Mouse (Mus musculus) heart, embryonic 15.5 days (tissue): Measurements from ENCODE around the gene Adgrl3. TPM values are rescaled to one million over a fixed set of nuclear protein-coding genes. Genes with fewer than 3 reads are reported as not detected.
"Not testable (repeated sequence)": the region's sequence is repeated elsewhere in the genome, so short reads cannot be mapped to it uniquely, and the experiment has no call there.

ENCODE experiments used
- ATAC-seq: fragments of 200-750 bp; cut with Nextera tagmentation; replicated peaks from 2 replicates; pipeline ENCODE4 v1.8.0; 2017; ENCODE audit warnings: low read depth, moderate TSS enrichment; ENCODE audit not compliant: insufficient number of reproducible peaks, insufficient read depth, low FRiP score
- H3K27ac ChIP-seq: fragments of 300-500 bp; sonication (generic); 2 replicates; pipeline ENCODE4 v1.5.1; 2015; ENCODE audit warnings: mild to moderate bottlenecking, inconsistent platforms
- H3K27me3 ChIP-seq: fragments of 300-500 bp; sonication (generic); 2 replicates; pipeline ENCODE4 v1.6.1; 2015; ENCODE audit warnings: inconsistent platforms
- H3K36me3 ChIP-seq: fragments of 300-500 bp; sonication (generic); 2 replicates; pipeline ENCODE4 v1.6.1; 2015; ENCODE audit warnings: mild to moderate bottlenecking, inconsistent platforms
- H3K4me1 ChIP-seq: fragments of 300-500 bp; sonication (generic); replicated peaks from 2 replicates; pipeline ENCODE4 v1.6.1; 2015; ENCODE audit warnings: inconsistent platforms
- H3K4me2 ChIP-seq: fragments of 300-500 bp; sonication (generic); 2 replicates; pipeline ENCODE4 v1.6.1; 2015; ENCODE audit warnings: inconsistent platforms, mild to moderate bottlenecking, moderate library complexity
- H3K4me3 ChIP-seq: fragments of 300-500 bp; sonication (generic); 2 replicates; pipeline ENCODE4 v1.5.1; 2015; ENCODE audit warnings: mild to moderate bottlenecking, inconsistent platforms
- H3K9ac ChIP-seq: fragments of 300-500 bp; sonication (generic); 2 replicates; pipeline ENCODE4 v1.6.1; 2015; ENCODE audit warnings: mild to moderate bottlenecking, inconsistent platforms
- H3K9me3 ChIP-seq: fragments of 300-500 bp; sonication (generic); replicated peaks from 2 replicates; pipeline ENCODE4 v1.6.1; 2016; ENCODE audit warnings: inconsistent platforms
- WGBS: fragments of 180-500 bp; shearing (Covaris S2); methylation state at CpG from one replicate; pipeline ENCODE4 v1.1.7; 2015; ENCODE audit warnings: mixed read lengths; 5-methylcytosine and 5-hydroxymethylcytosine counted together
- polyA plus RNA-seq: library from polyadenylated mRNA; unstranded; fragments of >200 nt; fragmentation: Nextera tagmentation; extraction: Ambion mirVana; gene quantifications from 2 replicates; pipeline ENCODE4 v1.2.1, GENCODE M21; 2015

Gene Adgrl3
- polyA plus RNA-seq, 1 experiment from 2014 or later, result 5.4 TPM

GRCm38 (mm10) chr5:81518720-81519496 lies 499.0 kb downstream of the Adgrl3 start:
- Histone ChIP-seq H3K36me3 (no peaks in the 10 kb centered on the region), H3K4me1 (peaks cover 10% of the 10 kb centered on the region; the same call in 1 of the 2 replicates), H3K9me3 (no peaks in the 10 kb centered on the region), H3K27ac (no peak overlapping the region), H3K4me2 (peak overlapping the region; percentile 41), H3K27me3 (no peaks in the 10 kb centered on the region), H3K9ac (no peak overlapping the region), H3K4me3 (no peak overlapping the region)
- no peak for ATAC-seq
- 46% methylated on average over 5 of the region's 5 CpGs for WGBS

GRCm38 (mm10) chr5:81519497-81520382 lies 499.8 kb downstream of the Adgrl3 start:
- Histone ChIP-seq H3K36me3 (no peaks in the 10 kb centered on the region), H3K4me2 (peak overlapping the region; percentile 41), H3K9me3 (no peaks in the 10 kb centered on the region), H3K4me1 (peaks cover 10% of the 10 kb centered on the region; the same call in 1 of the 2 replicates), H3K27me3 (no peaks in the 10 kb centered on the region), H3K27ac (no peak overlapping the region), H3K4me3 (peak overlapping the region; percentile 13; the same call in 1 of the 2 replicates), H3K9ac (no peak overlapping the region)
- WGBS, result 18% methylated on average over 11 of the region's 11 CpGs
- no peak; the same call in 1 of the 2 replicates for ATAC-seq

- no peak overlapping the region for H3K9ac ChIP-seq
- WGBS, result 80% methylated on average over 4 of the region's 4 CpGs
- H3K4me1 ChIP-seq, result peaks cover 10% of the 10 kb centered on the region; the same call in 1 of the 2 replicates
- no peak overlapping the region for H3K4me3 ChIP-seq
- H3K4me2 ChIP-seq, result no peak overlapping the region
- H3K36me3 ChIP-seq, result no peaks in the 10 kb centered on the region
- no peak for ATAC-seq
- H3K9me3 ChIP-seq, result no peaks in the 10 kb centered on the region
- no peak overlapping the region for H3K27ac ChIP-seq
- no peaks in the 10 kb centered on the region for H3K27me3 ChIP-seq
Observed at GRCm38 (mm10) chr5:81522760-81523159, 502.8 kb downstream of the Adgrl3 start.

GRCm38 (mm10) chr5:81524532-81524961 lies 504.6 kb downstream of the Adgrl3 start:
- H3K36me3 ChIP-seq, result no peaks in the 10 kb centered on the region
- ATAC-seq, result no peak
- no peak overlapping the region for H3K9ac ChIP-seq
- peaks cover 6% of the 10 kb centered on the region; the same call in 1 of the 2 replicates for H3K4me1 ChIP-seq
- H3K4me2 ChIP-seq, result no peak overlapping the region
- WGBS, result 82% methylated on average over 12 of the region's 12 CpGs
- H3K27ac ChIP-seq, result no peak overlapping the region
- H3K4me3 ChIP-seq, result no peak overlapping the region
- H3K27me3 ChIP-seq, result no peaks in the 10 kb centered on the region
- no peaks in the 10 kb centered on the region for H3K9me3 ChIP-seq

GRCm38 (mm10) chr5:81525326-81525725 lies 505.4 kb downstream of the Adgrl3 start:
- WGBS, result 75% methylated on average over 2 of the region's 2 CpGs
- no peaks in the 10 kb centered on the region for H3K9me3 ChIP-seq
- no peak overlapping the region for H3K9ac ChIP-seq
- H3K4me3 ChIP-seq, result no peak overlapping the region
- ATAC-seq, result no peak
- no peaks in the 10 kb centered on the region for H3K36me3 ChIP-seq
- no peak overlapping the region for H3K4me2 ChIP-seq
- H3K27ac ChIP-seq, result no peak overlapping the region
- H3K4me1 ChIP-seq, result no peaks in the 10 kb centered on the region
- H3K27me3 ChIP-seq, result no peaks in the 10 kb centered on the region

GRCm38 (mm10) chr5:81531639-81532038 lies 511.7 kb downstream of the Adgrl3 start:
- no peak for ATAC-seq
- Histone ChIP-seq H3K27me3 (no peaks in the 10 kb centered on the region), H3K9ac (no peak overlapping the region), H3K4me1 (peaks cover 4% of the 10 kb centered on the region; the same call in 1 of the 2 replicates), H3K36me3 (no peaks in the 10 kb centered on the region), H3K4me3 (no peak overlapping the region), H3K27ac (no peak overlapping the region), H3K9me3 (no peaks in the 10 kb centered on the region), H3K4me2 (no peak overlapping the region)
- WGBS, result 81% methylated on average over 4 of the region's 4 CpGs

GRCm38 (mm10) chr5:81550211-81550610 lies 530.3 kb downstream of the Adgrl3 start:
- Histone ChIP-seq H3K4me3 (no peak overlapping the region), H3K9ac (no peak overlapping the region), H3K4me1 (no peaks in the 10 kb centered on the region), H3K9me3 (no peaks in the 10 kb centered on the region), H3K27ac (no peak overlapping the region), H3K36me3 (no peaks in the 10 kb centered on the region), H3K4me2 (no peak overlapping the region), H3K27me3 (no peaks in the 10 kb centered on the region)
- no peak for ATAC-seq

GRCm38 (mm10) chr5:81555149-81555548 lies 535.2 kb downstream of the Adgrl3 start:
- H3K27ac ChIP-seq, ATAC-seq, H3K4me1 ChIP-seq, H3K36me3 ChIP-seq, H3K9ac ChIP-seq, H3K4me3 ChIP-seq, H3K4me2 ChIP-seq, H3K27me3 ChIP-seq, H3K9me3 ChIP-seq: not testable (repeated sequence)
- WGBS, result 60% methylated on average over 2 of the region's 2 CpGs

GRCm38 (mm10) chr5:81556008-81556407 lies 536.1 kb downstream of the Adgrl3 start:
- H3K4me1 ChIP-seq, result no peaks in the 10 kb centered on the region
- no peak overlapping the region for H3K4me3 ChIP-seq
- no peaks in the 10 kb centered on the region for H3K36me3 ChIP-seq
- H3K9me3 ChIP-seq, result no peaks in the 10 kb centered on the region
- no peak overlapping the region for H3K4me2 ChIP-seq
- no peak overlapping the region for H3K27ac ChIP-seq
- WGBS, result 83% methylated on average over 8 of the region's 8 CpGs
- H3K27me3 ChIP-seq, result no peaks in the 10 kb centered on the region
- no peak overlapping the region for H3K9ac ChIP-seq
- ATAC-seq, result no peak

- WGBS, result 91% methylated on average over 6 of the region's 6 CpGs
- H3K4me1 ChIP-seq, result no peaks in the 10 kb centered on the region
- H3K9ac ChIP-seq, result no peak overlapping the region
- ATAC-seq, result no peak
- H3K4me2 ChIP-seq, result no peak overlapping the region
- H3K36me3 ChIP-seq, result no peaks in the 10 kb centered on the region
- no peak overlapping the region for H3K27ac ChIP-seq
- no peaks in the 10 kb centered on the region for H3K9me3 ChIP-seq
- H3K27me3 ChIP-seq, result no peaks in the 10 kb centered on the region
- no peak overlapping the region for H3K4me3 ChIP-seq
Observed at GRCm38 (mm10) chr5:81558965-81559364, 539.0 kb downstream of the Adgrl3 start.

GRCm38 (mm10) chr5:81564294-81564693 lies 544.4 kb downstream of the Adgrl3 start:
- H3K9ac ChIP-seq, result no peak overlapping the region
- no peaks in the 10 kb centered on the region for H3K36me3 ChIP-seq
- H3K27ac ChIP-seq, result no peak overlapping the region
- no peaks in the 10 kb centered on the region for H3K4me1 ChIP-seq
- no peak overlapping the region for H3K4me2 ChIP-seq
- no peak overlapping the region for H3K4me3 ChIP-seq
- no peaks in the 10 kb centered on the region for H3K9me3 ChIP-seq
- ATAC-seq, result no peak
- 56% methylated on average over 1 of the region's 1 CpGs for WGBS
- H3K27me3 ChIP-seq, result no peaks in the 10 kb centered on the region
